Mouse (Mus musculus): ENCODE measurements around the gene Arhgef7.
A peak's percentile ranks its signal among the peaks of the same experiment; 100 is the strongest.

The Arhgef7 gene

DNA sequence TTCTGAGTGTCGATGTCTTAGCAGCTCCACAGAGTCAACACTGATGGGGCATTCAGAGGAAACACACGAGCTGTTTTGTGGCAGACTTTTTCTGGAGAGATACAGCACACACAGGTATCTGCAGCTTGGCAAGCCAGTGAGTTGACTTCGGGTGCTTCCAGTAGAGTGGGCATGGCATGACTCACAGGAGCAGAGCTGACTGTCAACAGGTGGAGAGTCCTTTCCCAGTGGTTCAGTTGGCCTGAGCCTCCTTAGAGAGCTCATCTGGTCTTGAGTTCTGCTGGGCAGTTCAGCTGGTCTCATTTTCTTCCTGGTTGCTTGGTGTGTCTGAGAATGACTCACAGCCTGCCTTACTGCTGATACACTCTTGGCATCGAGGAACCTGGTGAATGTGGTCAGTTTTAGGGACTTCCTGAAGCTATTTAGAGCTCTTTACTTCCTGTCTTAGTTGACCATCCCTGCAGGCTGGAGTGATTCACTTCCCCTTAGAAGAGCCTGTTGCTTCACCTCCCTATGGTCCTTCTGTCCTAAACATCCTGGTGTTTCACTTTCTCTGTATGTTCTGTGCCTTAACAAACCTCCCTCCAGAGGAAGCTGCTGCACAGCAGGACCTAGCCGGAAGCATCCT lies 39.8 kb downstream of the Arhgef7 start:
- DNase-seq (ENCODE audit: low spot score) = no peak

DNA sequence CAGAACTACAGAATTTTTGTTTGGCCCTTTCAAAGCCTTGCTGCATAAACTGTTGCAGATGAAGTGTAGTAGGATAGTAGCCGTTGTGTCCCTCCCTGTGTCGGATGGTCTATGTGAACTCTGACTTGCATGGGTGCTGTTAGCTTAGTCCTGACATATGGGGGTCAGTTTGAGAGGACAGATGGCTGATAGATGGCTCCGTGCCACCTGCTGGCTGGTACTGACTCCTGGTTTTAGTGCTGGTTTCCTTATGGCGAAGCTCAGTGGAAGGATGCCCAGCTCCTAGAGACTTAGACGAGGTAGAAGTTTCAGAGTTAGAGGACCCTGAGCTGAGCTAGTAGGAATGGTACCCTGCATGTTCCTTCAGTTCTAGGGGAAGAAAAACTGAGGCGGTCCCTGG lies 42.5 kb downstream of the Arhgef7 start:
- DNase-seq (ENCODE audit: low spot score) = no peak

DNA sequence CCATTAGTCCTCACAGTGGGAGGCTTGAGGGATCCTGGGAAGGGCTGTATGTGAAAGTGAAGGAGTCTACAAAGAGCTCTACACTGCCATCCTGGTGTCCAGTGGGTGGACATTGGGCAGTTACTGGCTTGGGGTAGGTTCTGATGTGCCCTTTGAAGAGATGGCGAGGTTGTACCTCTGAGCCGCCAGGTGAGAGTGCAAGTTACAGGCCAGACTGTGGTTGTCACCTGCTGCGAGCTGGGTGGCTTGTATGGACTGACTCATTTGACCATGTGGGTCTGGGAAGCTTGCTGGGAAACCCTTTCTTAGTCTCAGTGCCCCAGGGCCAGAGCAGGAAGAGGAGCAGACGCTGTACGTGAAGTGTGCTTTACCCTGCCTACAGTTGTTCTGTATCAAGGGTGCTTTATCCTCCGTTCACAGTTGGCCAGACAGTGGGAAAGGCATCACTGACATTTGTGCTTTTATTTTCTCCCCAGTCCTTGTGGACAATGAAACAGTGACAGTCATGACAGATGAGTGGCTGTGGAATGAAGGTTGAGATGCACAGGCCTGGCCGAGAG lies 43.1 kb downstream of the Arhgef7 start:
- DNase-seq (ENCODE audit: low spot score) = no peak

DNA sequence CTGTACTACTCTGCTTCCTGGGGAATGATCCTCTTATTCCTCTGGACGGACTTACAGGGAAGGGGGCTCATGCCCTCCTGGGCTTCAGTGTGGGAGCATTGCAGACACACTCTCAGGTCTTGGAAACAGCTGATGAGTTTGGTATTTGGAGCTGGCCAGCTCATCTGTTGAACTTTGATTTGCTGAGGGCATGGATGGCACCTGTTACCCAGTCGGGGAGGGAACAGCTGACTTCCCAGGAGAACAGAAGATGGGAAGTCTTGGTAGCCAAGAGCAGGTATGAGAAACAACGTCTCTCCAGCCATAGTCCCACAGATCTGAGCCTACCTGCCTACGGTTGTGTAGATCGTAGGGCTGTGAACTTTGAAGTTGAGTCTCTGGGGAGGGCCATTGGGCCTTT lies 44.1 kb downstream of the Arhgef7 start:
- DNase-seq (ENCODE audit: low spot score) = no peak

DNA sequence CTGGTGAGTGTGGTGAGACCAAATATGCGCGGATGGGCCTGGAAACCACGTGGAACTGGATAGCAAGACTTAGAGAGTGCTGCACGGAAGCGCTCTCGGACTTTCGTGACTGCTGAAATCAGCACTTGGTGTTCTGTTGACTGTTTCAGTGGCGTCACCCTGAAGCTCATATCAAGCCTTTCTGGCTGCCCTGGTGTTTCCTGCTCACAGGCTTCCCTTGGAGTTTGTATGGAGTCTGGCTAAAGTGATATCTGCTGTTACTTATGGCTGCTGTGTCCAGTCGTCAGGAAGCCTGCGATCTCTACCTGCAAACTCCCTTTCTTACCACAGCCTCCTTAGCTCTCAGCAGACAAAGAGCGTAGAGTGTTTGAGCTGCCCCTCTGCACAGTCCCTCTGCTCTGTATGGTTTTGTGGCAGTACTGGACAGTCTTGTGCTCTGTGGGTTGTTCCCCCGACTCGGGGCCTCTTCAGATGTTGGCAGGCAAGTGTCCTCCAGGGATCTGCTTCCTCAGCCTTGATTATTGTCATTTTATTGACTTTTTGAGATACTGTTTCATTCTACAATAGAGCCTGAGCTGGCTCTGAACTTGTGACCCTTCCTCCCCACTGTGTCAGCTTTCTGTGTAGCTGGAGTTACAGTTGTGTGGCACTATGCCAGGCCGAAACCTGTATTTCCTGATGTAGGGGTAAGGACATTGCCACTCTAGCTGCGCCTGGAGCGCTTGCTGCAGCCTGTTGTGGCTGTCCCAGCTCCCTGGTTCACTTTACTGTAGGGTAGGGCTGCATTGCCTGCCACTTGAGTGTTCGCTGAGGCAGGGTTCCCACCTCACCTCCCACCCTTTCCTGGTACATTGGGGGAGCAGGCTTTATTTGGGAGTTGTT lies 46.9 kb downstream of the Arhgef7 start:
- DNase-seq (ENCODE audit: low spot score) = peak; percentile 76

DNA sequence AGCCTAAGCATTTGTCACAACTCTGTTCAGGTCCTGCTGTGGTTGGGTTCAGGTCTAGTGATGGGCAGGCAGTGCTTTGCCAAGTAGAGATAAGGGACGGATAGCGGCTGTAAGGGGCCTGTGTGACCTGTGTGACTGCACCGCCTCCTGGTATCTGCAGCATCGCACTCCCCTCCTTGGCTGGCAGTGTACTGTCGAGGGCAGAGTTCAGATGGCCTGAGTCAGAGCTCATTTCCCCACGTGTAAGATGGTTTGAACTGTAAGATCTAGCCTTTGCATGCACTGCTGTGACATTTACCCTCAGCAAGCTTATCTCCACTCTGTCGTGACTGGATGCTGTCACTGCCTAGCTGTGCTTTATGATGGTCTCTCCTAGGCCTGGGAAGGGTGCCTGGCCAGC lies 48.4 kb downstream of the Arhgef7 start:
- DNase-seq (ENCODE audit: low spot score) = no peak

DNA sequence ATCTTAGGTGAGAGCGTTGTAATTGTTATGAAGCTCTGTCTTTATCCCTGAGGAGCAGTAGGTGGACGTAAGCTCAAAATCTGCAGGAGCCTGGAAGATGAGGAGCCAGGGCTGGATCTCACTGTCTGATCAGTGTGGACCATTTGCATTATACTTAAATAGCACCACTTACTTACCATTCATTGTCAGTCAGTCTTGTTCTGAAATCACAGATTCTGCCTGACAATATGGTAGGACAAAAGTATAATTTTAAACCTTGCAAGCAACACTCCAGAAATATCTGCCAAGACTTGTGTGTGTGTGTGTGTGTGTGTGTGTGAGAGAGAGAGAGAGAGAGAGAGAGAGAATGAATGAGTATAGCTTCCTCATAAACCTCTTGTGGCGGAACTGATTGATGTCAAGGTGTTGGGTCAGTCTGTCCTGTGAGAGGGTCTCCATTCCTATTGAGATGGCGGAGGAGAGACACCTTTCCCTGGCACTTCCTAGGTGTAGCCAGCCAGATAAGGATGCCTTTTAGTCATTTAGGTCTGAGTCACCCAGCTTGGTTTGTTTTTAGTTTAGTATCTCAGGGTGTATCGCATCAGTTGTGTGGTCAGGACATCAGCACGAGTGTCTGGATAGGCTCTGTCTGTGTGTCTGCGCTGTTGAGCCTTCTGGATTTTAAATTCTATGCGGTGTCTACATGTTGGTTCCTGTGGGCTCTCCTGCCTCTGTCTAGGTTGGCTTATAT lies 49.1 kb downstream of the Arhgef7 start:
- no peak for DNase-seq (ENCODE audit: low spot score)

DNA sequence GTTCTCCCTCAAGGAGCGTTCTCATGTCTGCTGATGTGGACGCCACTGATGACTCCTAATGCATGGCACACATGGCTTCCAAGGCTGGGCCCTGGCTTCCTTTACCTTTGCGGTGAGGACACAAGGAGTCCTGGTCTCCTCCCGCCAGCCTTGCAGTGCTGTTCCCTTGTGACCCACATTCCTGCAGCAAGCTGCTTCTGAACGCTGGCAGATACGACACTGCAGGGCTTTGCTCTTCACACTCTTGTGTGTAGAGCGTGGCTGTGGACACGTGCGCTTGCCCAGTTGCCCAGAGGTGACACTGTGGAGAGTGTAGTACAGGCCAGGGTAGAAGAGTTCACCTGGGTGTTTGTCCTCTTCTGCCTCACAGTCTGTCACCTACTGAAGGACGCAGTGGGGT lies 49.7 kb downstream of the Arhgef7 start:
- no peak for DNase-seq (ENCODE audit: low spot score)

DNA sequence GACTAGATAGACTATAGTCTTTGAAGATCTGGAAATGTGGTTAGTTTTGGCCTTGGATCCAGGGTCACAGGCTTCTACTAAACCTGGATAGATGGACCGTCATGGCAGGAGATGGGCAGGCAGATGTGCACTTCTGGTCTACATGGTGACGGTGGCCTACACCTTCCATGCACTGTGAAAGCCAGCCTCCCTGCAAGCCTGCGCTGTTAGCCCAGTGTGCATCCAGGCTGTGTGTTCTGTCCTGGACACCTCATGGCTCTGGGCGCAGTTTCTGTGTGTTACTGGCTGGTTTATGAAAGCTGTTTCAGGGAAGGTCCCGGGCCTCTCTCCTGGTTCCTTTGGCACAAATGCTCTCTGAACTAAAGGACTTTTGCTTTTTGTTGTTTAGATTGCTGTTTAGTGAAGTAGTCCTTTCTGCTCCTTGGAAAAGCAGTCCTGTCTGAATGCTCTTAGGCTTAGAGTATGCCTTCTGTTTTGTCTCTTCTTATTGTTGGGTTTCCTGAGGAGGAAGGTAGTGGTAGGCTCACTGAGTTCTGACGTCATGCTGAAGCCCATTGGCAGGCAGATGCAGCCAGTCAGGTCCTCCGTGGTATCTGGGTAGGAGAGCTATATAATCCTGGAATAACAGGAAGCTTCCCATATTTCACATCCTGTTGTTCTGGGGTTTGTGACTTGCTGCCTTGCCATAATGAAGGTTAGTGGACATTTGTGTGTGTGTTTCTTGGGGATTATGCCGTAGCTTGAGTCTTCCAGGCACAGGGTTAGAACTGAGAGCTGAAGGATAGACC lies 51.3 kb downstream of the Arhgef7 start:
- peak; percentile 75 for DNase-seq (ENCODE audit: low spot score)

DNA sequence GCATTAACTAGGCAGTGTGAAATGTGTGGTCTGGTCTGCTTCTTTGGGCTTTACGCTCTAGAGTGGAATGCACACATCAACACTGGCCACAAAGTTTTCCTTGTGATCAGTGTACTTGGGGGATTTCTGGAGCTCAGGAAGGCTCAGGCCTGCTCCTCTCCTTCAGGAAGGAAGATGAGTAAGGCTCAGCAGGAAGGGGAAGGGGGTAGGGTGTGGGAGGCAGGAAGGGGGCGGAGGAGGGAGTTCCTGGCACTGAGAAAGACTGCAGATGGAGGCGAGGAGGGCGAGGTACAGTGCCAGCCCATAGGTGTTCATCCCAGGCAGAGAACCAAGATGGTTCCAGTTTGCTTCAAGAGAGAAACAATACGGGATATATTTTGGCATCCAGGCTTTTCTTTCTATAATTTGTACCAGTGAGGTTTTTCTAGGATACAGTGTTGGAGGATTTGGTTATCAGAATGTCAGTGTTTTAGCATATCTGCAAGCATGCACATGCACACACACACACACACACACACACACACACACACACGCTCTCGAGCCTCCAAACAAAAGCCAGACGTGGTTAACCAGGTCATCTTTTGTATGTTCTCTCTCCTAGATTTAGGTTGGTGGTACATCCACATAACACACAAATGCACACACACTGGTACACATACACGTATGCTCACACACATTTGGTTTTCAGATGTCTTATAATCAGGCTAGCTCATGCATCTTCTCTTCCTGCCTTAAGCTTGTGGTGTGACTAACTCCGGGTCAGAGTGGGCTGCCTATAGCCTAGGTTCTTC lies 52.5 kb downstream of the Arhgef7 start:
- DNase-seq (ENCODE audit: low spot score) = peak; percentile 30

DNA sequence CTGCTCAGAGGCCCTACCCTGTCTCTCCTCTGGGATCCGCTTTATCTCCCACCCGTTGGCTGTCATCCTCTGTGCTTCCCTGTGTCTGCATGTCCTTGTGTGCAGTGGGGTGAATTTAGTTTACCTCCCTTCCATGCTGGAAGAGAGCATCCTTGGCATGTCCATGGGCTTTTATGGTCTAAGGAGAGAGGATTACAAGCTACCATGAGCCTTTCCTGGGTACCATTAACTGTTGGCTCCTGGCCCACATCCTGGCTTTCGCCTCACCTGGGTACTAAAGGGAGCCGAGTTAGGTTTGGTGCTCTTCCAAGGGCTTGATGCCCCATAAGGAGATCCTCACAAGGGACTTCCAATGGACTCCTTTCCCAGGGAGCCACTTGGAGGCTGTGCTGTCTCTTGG lies 53.1 kb downstream of the Arhgef7 start:
- DNase-seq (ENCODE audit: low spot score) = no peak

DNA sequence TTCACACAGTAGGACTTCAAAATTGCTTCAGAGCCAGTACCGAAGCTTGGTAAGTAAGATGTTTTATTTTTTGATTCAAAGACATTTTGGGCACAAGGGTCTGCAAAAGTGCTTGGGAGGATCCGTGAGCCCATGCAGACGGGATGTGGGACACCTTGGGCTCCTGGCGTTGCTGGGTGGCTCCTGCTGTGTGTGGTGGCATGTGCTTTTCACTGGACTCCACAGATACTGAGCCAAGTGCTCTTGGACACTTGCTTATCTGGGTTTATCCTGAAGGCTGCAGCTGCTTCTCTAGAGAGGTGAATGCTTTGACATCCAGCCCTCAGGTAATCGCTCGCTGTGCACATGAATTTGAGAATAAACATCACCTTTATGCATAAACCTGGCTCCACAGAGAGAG lies 55.1 kb downstream of the Arhgef7 start:
- DNase-seq (ENCODE audit: low spot score) = no peak

DNA sequence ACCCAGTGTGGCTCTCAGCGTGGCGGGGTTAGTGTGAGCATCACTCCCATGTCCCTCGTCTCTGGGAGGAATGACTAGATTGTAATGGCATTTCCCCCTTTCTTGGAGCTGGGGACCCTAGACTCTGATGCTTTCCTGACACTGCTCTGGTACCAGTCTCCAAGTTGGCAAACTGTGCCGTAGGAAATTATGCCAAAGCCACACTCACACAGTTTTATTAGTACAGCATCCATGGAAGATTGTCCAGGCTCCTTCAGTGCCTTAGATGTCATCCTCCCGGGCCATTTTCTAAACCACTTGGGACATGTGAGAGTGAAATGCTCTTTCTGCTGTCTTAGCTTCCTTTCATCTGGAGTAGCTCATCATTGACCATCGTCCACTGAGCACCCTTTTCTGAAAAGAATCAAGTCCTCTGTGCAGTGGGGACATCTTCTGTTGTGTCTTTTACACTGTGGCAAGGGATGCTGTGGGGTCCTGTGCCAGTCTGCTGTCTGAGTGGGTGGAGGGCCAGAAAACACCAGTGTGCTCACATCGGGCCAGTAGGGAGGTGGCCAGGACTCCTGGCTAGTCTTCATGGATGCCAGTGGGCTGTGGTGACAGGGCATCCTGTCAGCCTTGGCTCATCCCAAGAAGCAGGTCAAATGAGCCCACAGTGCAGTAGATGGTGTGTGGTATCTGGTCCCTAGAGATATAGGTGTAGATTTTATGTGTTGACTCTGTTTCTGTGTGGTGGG lies 56.5 kb downstream of the Arhgef7 start:
- no peak for DNase-seq (ENCODE audit: low spot score)

DNA sequence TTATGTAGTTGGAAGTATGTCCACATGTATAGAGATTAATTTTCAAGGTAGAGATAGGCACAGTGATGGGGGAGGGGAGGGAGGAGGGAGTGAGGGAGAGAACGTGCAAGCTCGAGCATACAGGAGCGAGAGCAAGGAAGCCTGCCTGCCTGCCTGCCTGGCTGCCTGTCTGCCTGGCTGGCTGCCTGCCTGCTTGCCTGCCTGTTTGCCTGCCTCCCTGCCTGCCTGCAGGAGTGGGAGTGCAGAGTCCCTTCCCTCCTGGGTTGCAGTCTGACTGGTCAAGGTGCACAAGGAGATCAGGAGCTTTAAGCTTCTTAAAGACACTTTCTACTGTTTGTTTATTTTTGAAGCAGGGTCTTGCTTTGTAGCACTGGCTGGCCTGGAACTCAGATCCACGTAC lies 57.6 kb downstream of the Arhgef7 start:
- DNase-seq (ENCODE audit: low spot score) = no peak

DNA sequence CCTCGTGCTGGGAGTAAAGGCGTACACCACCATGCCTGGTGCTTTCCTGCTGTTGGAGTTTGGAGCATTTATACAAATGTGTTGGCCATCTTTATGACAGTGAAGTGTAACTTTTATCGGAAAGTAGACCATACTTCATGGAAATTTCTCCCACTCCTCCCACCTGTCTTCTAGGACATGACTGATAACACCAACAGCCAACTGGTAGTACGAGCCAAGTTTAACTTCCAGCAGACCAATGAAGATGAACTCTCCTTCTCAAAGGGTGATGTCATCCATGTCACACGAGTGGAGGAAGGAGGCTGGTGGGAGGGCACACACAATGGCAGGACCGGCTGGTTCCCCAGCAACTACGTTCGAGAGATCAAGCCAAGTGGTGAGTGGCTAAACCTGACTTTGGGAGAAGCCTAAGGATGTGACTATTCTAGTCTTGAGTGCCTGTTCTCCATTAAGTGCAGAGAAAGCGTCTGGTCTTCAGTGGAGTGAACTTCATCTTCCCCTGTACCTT lies 58.1 kb downstream of the Arhgef7 start:
- no peak for DNase-seq (ENCODE audit: low spot score)

DNA sequence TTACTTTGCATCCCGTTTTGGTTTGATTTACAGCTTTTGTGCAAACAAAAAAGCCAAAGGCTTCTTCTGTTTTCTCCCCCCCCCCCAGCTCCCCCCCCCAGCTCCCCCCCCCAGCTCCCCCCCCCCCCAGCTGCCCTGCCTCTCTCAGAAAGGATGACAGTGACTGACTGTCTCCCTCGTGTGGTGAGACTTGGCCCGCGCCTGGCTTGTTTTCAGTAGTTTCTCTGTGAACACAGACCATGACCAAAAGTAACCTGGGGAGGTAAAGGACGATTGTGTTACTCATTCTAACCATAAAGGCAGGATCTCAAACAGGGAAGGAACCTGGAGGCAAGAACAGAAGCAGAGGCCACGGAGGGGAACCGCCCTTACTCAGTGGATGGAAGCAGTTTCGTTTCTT lies 60.7 kb downstream of the Arhgef7 start:
- peak; percentile 64 for DNase-seq (ENCODE audit: low spot score)

DNA sequence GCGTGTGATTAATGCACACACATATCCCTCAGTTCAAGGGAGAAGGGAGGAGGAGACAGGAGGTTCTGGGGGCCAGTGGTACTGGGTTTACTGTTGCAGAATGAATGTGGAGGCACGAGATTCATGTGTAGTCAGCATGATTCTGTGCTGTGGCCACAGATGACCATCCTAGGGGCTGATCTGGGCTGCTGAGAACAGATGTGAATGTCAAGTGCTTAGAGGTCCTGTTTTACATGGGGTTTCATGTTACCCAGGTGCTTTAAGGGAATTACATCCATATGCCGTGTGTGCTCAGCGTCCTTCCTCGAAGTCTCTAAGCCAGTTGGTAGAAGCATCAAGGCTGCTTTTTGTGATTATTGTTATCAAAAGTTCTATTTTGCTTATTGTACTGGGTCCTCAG lies 61.6 kb downstream of the Arhgef7 start:
- DNase-seq (ENCODE audit: low spot score) = no peak

DNA sequence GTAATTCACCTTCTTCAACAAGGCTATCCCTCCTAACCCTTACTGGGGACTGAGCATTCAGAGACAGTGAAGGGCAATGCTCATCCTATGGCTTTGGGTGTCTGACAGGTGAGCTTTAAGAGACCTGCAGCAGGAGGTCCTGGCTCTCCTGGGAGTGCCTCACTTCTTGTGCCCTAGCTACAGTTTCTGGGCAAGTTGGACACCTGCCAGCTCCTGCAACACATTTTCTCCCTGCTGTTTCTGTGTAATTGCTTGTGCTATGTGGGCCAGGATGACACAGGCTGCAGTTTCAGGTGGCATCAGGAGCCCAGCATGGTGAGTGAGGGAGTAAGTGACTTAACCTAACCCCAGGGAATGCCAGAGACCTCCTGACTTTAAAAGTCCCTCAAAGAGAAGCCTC lies 67.4 kb downstream of the Arhgef7 start:
- DNase-seq (ENCODE audit: low spot score) = no peak

DNA sequence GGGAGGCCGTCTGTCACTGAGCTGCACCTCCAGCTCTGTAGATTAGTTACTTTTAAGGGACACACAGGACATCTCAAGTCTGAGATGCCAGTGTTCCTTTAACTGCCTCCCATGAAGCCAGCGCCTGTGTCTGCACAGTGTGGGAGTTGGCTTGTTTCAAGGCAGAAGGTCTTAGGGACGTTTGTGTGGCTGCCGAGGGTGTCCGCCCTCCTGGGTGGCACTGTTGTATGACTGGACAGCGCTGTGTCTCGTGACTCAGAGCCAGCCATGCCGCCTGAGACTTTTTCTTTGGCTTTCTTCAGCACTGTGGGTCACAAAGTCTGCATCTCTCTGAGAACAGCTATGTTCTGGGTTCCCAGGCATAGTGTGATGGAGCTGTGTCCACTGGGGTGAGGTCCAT lies 69.6 kb downstream of the Arhgef7 start:
- no peak for DNase-seq (ENCODE audit: low spot score)
